Mouse (Mus musculus) Muller cell, postnatal 12 days (primary cell): ENCODE measurements around the gene Trmt61a.

Experiments used
- DNase-seq: peaks from one replicate; pipeline ENCODE4 v3.0.0-alpha.2; 2015; ENCODE audit errors: inconsistent ontology term

Trmt61a gene

DNA sequence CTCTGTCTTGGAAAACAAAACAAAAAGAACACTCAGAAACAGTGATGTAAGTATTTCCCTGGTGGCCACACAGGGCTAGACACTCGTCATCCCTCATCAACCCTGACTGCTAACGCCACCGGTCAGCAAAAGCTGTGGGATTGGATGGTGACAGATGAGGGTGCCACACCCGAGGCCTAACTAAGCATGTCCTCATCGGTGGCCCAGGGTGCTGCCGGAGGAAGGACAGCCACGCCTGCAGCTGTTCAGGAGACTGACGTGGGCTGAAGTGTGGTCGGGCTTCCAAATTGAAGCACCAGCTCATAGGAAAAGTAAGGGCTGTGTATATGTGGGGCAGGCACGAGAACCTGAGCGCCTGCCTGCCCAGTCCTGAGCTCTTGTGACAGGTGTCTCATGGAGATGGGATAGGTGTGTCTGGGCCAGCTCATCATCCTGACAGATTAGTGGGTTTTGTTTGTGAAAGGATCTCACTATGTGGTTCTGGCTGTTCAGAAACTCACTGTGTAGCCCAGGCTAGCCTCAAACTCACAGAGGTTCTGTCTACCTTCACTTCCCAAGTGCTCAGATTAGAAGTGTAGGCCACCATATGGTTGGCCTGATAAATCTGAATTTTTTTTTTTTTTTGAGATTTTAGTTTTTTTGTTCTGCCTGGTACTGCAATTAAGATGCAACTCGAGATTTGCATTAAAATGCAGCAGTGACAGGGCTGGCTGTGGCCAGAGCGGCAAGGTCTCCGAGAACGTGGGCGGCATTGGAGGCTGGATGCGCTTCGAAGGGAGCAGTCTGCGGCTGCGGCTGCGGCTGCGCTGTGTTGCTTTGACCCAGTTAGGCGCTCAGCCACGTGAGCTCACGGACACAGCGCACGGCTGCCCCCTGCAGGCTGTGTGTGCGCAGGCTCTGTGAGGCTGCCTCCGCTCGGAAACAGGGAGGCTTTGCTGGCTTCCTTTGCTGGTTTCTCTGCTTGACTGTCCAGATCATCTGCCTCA lies 54.2 kb downstream of the Trmt61a start:
- DNase-seq: peak; percentile 94

DNA sequence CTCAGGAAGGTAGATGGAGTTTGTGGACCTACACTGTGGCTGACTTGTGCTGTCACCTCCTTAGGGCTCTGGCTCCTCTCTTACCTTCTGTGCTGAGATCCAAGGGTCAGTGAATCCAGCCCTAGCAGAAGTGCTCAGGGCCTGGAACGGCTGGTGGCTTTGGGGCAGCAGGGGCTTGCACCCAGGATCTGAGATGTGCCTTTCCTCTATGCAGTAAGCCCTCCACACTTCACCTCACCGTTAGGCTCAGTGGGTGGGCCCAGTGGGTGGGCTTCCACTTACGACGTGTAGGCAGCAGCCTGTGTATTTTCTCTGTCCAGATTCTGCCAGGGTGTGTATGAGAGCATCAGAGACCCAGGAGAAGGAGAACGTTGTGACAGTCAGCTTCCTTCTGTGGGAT lies 55.0 kb downstream of the Trmt61a start:
- no peak for DNase-seq
